Mouse (Mus musculus): Measurements from ENCODE around the gene Glb1l. TPM values are rescaled to one million over a fixed set of nuclear protein-coding genes. Genes with fewer than 3 reads are reported as not detected.

Glb1l gene
- polyA plus RNA-seq, 2 experiments, result 17.7 to 41.4 TPM

- WGBS, result 63% methylated on average over 6 of the region's 6 CpGs
- Histone ChIP-seq H3K4me3 (replicated peaks; ENCODE audit: low read length) (no peak overlapping the region), H3K36me3 (ENCODE audit: control insufficient read depth, insufficient read depth, low read length) (no peaks in the 10 kb centered on the region), H3K9ac (ENCODE audit: low read depth, low read length, severe bottlenecking) (no peak overlapping the region), H3K9me3 (ENCODE audit: control insufficient read depth, low read length) (no peaks in the 10 kb centered on the region), H3K4me1 (ENCODE audit: control insufficient read depth, insufficient read depth, low read length) (peaks cover 8% of the 10 kb centered on the region; the same call in 1 of the 2 replicates), H3K4me2 (replicated peaks; ENCODE audit: low read depth, low read length, severe bottlenecking) (no peak overlapping the region), H3K27me3 (ENCODE audit: control insufficient read depth, insufficient read depth, low read length) (peaks cover 21% of the 10 kb centered on the region), H3K27ac (replicated peaks; ENCODE audit: low read depth, low read length) (no peak overlapping the region)
- TF ChIP-seq POLR2A (IDR thresholded peaks at IDR 0.05; ENCODE audit: borderline replicate concordance, extremely low read depth, insufficient read depth, insufficient read length), result no peak
- DNase-seq (ENCODE audit: low spot score) (no peak), ATAC-seq (ENCODE audit: low FRiP score, low read depth) (no peak)
Observed at GRCm38 (mm10) chr1:75223532-75223931, 12.9 kb upstream of the Glb1l start.

- Histone ChIP-seq H3K27me3 (ENCODE audit: control insufficient read depth, insufficient read depth, low read length) (peaks cover 27% of the 10 kb centered on the region), H3K36me3 (ENCODE audit: control insufficient read depth, insufficient read depth, low read length) (no peaks in the 10 kb centered on the region), H3K27ac (replicated peaks; ENCODE audit: low read depth, low read length) (no peak overlapping the region), H3K9me3 (ENCODE audit: control insufficient read depth, low read length) (no peaks in the 10 kb centered on the region), H3K9ac (ENCODE audit: low read depth, low read length, severe bottlenecking) (no peak overlapping the region), H3K4me1 (ENCODE audit: control insufficient read depth, insufficient read depth, low read length) (peaks cover 13% of the 10 kb centered on the region), H3K4me3 (replicated peaks; ENCODE audit: low read length) (no peak overlapping the region), H3K4me2 (replicated peaks; ENCODE audit: low read depth, low read length, severe bottlenecking) (no peak overlapping the region)
- DNase-seq (ENCODE audit: low spot score) (no peak), ATAC-seq (ENCODE audit: low FRiP score, low read depth) (no peak)
- TF ChIP-seq POLR2A (IDR thresholded peaks at IDR 0.05; ENCODE audit: borderline replicate concordance, extremely low read depth, insufficient read depth, insufficient read length), result no peak
- WGBS, result 75% methylated on average over 6 of the region's 6 CpGs
Observed at GRCm38 (mm10) chr1:75222926-75223325, 12.3 kb upstream of the Glb1l start.

GRCm38 (mm10) chr1:75221538-75221937 is 10.9 kb upstream of the Glb1l start:
- Histone ChIP-seq H3K4me1 (ENCODE audit: control insufficient read depth, insufficient read depth, low read length) (peaks cover 13% of the 10 kb centered on the region), H3K4me2 (replicated peaks; ENCODE audit: low read depth, low read length, severe bottlenecking) (no peak overlapping the region), H3K36me3 (ENCODE audit: control insufficient read depth, insufficient read depth, low read length) (no peaks in the 10 kb centered on the region), H3K4me3 (replicated peaks; ENCODE audit: low read length) (no peak overlapping the region), H3K27me3 (ENCODE audit: control insufficient read depth, insufficient read depth, low read length) (peaks cover 32% of the 10 kb centered on the region), H3K27ac (replicated peaks; ENCODE audit: low read depth, low read length) (no peak overlapping the region), H3K9ac (ENCODE audit: low read depth, low read length, severe bottlenecking) (no peak overlapping the region), H3K9me3 (ENCODE audit: control insufficient read depth, low read length) (no peaks in the 10 kb centered on the region)
- no peak for TF ChIP-seq POLR2A (IDR thresholded peaks at IDR 0.05; ENCODE audit: borderline replicate concordance, extremely low read depth, insufficient read depth, insufficient read length)
- WGBS, result 58% methylated on average over 3 of the region's 3 CpGs
- no peak for DNase-seq (ENCODE audit: low spot score)
- ATAC-seq (ENCODE audit: low FRiP score, low read depth), result no peak

- TF ChIP-seq POLR2A (IDR thresholded peaks at IDR 0.05; ENCODE audit: borderline replicate concordance, extremely low read depth, insufficient read depth, insufficient read length), result no peak
- DNase-seq (ENCODE audit: low spot score), result no peak
- H3K9me3 ChIP-seq (ENCODE audit: control insufficient read depth, low read length), result no peaks in the 10 kb centered on the region
- H3K4me3 ChIP-seq (replicated peaks; ENCODE audit: low read length), result peak within 1 kb of the TSS; percentile 53
- H3K4me2 ChIP-seq (replicated peaks; ENCODE audit: low read depth, low read length, severe bottlenecking), result peak within 1 kb of the TSS; percentile 99
- H3K27me3 ChIP-seq (ENCODE audit: control insufficient read depth, insufficient read depth, low read length), result peaks cover 32% of the 10 kb centered on the region
- peak within 1 kb of the TSS; percentile 47 for H3K9ac ChIP-seq (ENCODE audit: low read depth, low read length, severe bottlenecking)
- peaks cover 14% of the 10 kb centered on the region for H3K36me3 ChIP-seq (ENCODE audit: control insufficient read depth, insufficient read depth, low read length)
- H3K27ac ChIP-seq (replicated peaks; ENCODE audit: low read depth, low read length), result no peak within 1 kb of the TSS
- H3K4me1 ChIP-seq (ENCODE audit: control insufficient read depth, insufficient read depth, low read length), result peaks cover 13% of the 10 kb centered on the region
- under 1% methylated on average over 26 of the region's 34 CpGs for WGBS
- ATAC-seq (ENCODE audit: low FRiP score, low read depth), result peak; percentile 39; the same call in 1 of the 2 replicates
Observed at GRCm38 (mm10) chr1:75219531-75219930, 8.9 kb upstream of the Glb1l start, which contains the start of gene Tuba4a. TSS of gene Tuba4a (minus strand) at chr1:75219865.

- Histone ChIP-seq H3K27me3 (ENCODE audit: control insufficient read depth, insufficient read depth, low read length) (peaks cover 32% of the 10 kb centered on the region), H3K4me3 (replicated peaks; ENCODE audit: low read length) (peak overlapping the region; percentile 53), H3K27ac (replicated peaks; ENCODE audit: low read depth, low read length) (no peak overlapping the region), H3K36me3 (ENCODE audit: control insufficient read depth, insufficient read depth, low read length) (peaks cover 19% of the 10 kb centered on the region), H3K9me3 (ENCODE audit: control insufficient read depth, low read length) (no peaks in the 10 kb centered on the region), H3K9ac (ENCODE audit: low read depth, low read length, severe bottlenecking) (peak overlapping the region; percentile 47; the same call in 1 of the 2 replicates), H3K4me1 (ENCODE audit: control insufficient read depth, insufficient read depth, low read length) (peaks cover 13% of the 10 kb centered on the region), H3K4me2 (replicated peaks; ENCODE audit: low read depth, low read length, severe bottlenecking) (peak overlapping the region; percentile 99)
- 0% methylated on average over 24 of the region's 24 CpGs for WGBS
- ATAC-seq (ENCODE audit: low FRiP score, low read depth) (peak; percentile 88), DNase-seq (ENCODE audit: low spot score) (peak; percentile 72)
- TF ChIP-seq POLR2A (IDR thresholded peaks at IDR 0.05; ENCODE audit: borderline replicate concordance, extremely low read depth, insufficient read depth, insufficient read length), result peak; percentile 41; the same call in 1 of the 2 replicates
Observed at GRCm38 (mm10) chr1:75219078-75219477, 8.5 kb upstream of the Glb1l start.
